Mouse (Mus musculus): ENCODE data around the gene Hist1h2bc.

The Hist1h2bc gene

GRCm38 (mm10) chr13:23738677-23739068 lies 54.7 kb downstream of the Hist1h2bc start, which contains the start of gene Hist1h1c:
TSS of gene Hist1h1c (plus strand) at chr13:23738808.
- DNase-seq = peak; percentile 85

- peak; percentile 95 for DNase-seq
Measured at GRCm38 (mm10) chr13:23739069-23739921, 55.3 kb downstream of the Hist1h2bc start.

DNA sequence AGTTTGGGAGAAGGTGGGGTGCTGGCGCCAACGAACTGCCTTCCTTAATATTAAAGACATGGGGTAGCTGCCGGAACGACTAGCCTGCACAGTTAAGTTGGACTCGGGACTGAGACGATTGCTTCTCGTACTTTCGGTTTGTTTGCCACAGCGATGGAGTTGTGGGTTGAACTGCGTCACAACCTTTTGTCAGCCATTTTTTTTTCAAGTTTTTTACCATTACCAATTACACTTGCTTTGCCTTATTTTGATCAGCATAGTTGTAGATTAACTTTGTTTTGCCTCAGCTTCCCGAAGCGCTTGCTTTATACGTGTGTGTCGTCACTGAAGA lies 55.9 kb downstream of the Hist1h2bc start:
- no peak for DNase-seq

- DNase-seq = no peak
Measured at GRCm38 (mm10) chr13:23740256-23740840, 56.3 kb downstream of the Hist1h2bc start.

DNA sequence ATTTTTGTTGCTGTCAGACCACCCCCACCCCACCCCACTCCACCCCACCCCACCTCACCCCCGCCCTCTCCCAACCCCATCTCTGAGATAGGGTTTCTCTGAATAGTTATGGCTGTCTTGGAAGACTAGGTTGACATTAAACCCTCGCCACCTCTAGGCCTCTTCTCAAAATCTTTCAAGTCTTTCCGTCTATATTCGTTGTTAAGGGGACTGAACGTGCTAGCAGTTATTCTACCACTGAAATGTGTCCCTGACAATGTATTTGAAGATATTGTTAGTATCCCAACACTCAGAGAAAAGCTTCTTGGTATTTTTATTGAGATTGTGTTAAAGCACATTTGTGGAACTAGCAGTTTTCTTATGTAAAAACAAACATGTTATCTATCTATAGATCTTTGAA lies 56.9 kb downstream of the Hist1h2bc start:
- DNase-seq = no peak

GRCm38 (mm10) chr13:23742007-23742406 lies 58.0 kb downstream of the Hist1h2bc start:
- no peak for DNase-seq

All from cerebellum, adult 9-11 months (tissue).